Mouse (Mus musculus) liver, embryonic 14 days (tissue): ENCODE data around the gene Ddx3y. TPM values are rescaled to one million over a fixed set of nuclear protein-coding genes. Genes with fewer than 3 reads are reported as not detected.

Source experiments
- polyA plus RNA-seq: library from polyadenylated mRNA; depleted of rRNA; stranded (reverse); fragments of >200 nt; gene quantifications from 2 replicates; pipeline ENCODE4 v1.2.3, GENCODE M21; 2012; rRNA removed

Ddx3y gene
- polyA plus RNA-seq: 3.3 and 10.7 TPM in 2 replicates

DNA sequence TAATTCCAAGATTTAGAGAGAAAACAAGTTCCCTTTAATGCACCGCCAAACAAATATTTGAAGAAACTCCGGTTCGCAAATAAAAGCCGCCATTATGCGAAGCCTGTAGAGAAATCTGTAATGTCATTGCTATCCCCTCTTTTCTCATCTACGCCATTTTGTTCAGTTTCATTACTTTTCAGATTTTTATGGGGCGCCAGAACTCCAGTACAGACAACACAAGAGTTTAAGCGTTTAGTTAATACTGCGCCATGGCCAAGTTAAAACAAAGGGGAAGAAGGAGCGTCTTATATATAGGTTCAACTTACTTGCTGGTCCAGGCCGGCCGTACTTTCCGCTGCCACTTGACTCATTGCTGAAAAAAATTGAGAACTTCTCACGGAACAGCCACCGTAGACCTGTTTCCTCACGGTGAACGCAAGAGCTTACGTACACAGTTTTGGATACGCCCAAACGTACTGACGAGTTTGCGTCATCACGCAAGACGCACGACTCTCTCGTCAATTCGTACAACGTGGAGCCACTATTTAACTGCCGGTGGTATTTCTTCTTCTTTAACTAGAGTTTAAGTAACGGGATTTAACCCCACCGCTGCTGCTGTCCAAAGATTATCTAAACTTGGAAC, at the start of gene Ddx3y:
Gene Ddx3y, minus strand, starts transcription at position 459 of the 625 bp plus-strand sequence.

DNA sequence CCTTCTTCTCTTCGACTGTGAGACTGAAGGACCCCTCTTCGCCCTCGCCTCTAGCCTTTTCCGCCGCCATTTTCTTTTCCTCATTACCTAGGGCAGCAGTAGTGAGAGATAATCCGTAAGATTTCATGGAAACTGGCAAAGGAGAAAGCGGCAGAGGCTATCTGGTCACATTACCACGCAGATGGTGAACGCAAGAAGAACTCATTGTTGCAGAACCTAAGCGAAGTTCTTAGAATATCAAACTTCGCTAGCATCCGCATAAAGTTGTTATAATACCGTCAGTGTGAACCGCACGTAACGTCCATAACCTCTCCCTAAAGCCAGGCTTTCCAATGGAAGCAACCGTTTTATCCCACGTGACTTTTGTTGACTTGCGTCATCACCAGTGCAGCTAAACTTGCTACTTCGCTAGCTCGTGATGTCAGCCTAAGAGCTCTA, 41.0 kb downstream of the Ddx3y start, which contains the start of gene Uty:
Gene Uty, minus strand, starts transcription at position 334 of the 438 bp plus-strand sequence.

Other genes with a start within 250 kb of the Ddx3y start
- gene Uty, start 40.9 kb downstream of the Ddx3y start, polyA plus RNA-seq: 1.1 and 4.0 TPM in 2 replicates
- gene Usp9y, start 173.2 kb upstream of the Ddx3y start, polyA plus RNA-seq: not detected in 2 replicates